Mouse (Mus musculus) heart, postnatal 14 days (tissue): ENCODE measurements around the gene Sdccag8. TPM values are rescaled to one million over a fixed set of nuclear protein-coding genes. Genes with fewer than 3 reads are reported as not detected.

Experiments used
- DNase-seq, 2 experiments: peaks; one replicate each; pipeline ENCODE4 v3.0.0; 2021 to 2022
- intact Hi-C: fragments of 180-260 bp; cut with DNase I; formaldehyde crosslinking; loops from one replicate; pipeline ENCODE4 v1.15.1; 2025
- total RNA-seq, 2 experiments: library from RNA; stranded (reverse); gene quantifications; 2 replicates each; pipeline ENCODE4 v1.2.3; 2021

The Sdccag8 gene
- total RNA-seq, 2 experiments from 2014 or later = 5.2 to 5.9 TPM

GRCm38 (mm10) chr1:176996630-176997201, 182.3 kb downstream of the Sdccag8 start:
- intact Hi-C loops = no loop called here
- peak in 1 of 2 experiments; percentile 40 for DNase-seq

- intact Hi-C loops = no loop called here
- no peak for DNase-seq
Observed at GRCm38 (mm10) chr1:176997254-176997653, 182.8 kb downstream of the Sdccag8 start.

- intact Hi-C loops = no loop called here
- DNase-seq = no peak
Observed at GRCm38 (mm10) chr1:176997711-176998689, 183.5 kb downstream of the Sdccag8 start.

- DNase-seq = no peak
- intact Hi-C loops = no loop called here
Observed at GRCm38 (mm10) chr1:176999011-176999410, 184.6 kb downstream of the Sdccag8 start.

- DNase-seq = no peak
- intact Hi-C loops = no loop called here
Observed at GRCm38 (mm10) chr1:177002951-177003350, 188.5 kb downstream of the Sdccag8 start.

- intact Hi-C loops = no loop called here
- DNase-seq = no peak
Observed at GRCm38 (mm10) chr1:177004041-177004741, 189.7 kb downstream of the Sdccag8 start.

- intact Hi-C loops = no loop called here
Observed at GRCm38 (mm10) chr1:177007405-177007804, 192.9 kb downstream of the Sdccag8 start.

GRCm38 (mm10) chr1:177008777-177009176, 194.3 kb downstream of the Sdccag8 start:
- intact Hi-C loops = no loop called here
- DNase-seq = no peak

More at GRCm38 (mm10) chr1:177007405-177007804, 192.9 kb downstream of the Sdccag8 start:
- DNase-seq = no peak

GRCm38 (mm10) chr1:177010041-177010440, 195.6 kb downstream of the Sdccag8 start:
- no peak for DNase-seq
- intact Hi-C loops = no loop called here

- DNase-seq = no peak
- intact Hi-C loops = no loop called here
Observed at GRCm38 (mm10) chr1:177010607-177011302, 196.3 kb downstream of the Sdccag8 start.

GRCm38 (mm10) chr1:177011688-177012087, 197.2 kb downstream of the Sdccag8 start:
- no peak for DNase-seq
- intact Hi-C loops = no loop called here

- no peak for DNase-seq
- intact Hi-C loops = no loop called here
Observed at GRCm38 (mm10) chr1:177012774-177013173, 198.3 kb downstream of the Sdccag8 start.

GRCm38 (mm10) chr1:177013313-177013712, 198.9 kb downstream of the Sdccag8 start:
- no peak for DNase-seq
- intact Hi-C loops = no loop called here

GRCm38 (mm10) chr1:177013776-177014175, 199.3 kb downstream of the Sdccag8 start:
- intact Hi-C loops = no loop called here
- no peak for DNase-seq

GRCm38 (mm10) chr1:177014346-177014745, 199.9 kb downstream of the Sdccag8 start:
- intact Hi-C loops = no loop called here
- no peak for DNase-seq

- intact Hi-C loops = no loop called here
- DNase-seq = no peak
Observed at GRCm38 (mm10) chr1:177014921-177015439, 200.5 kb downstream of the Sdccag8 start.

- no peak for DNase-seq
- intact Hi-C loops = no loop called here
Observed at GRCm38 (mm10) chr1:177015917-177016316, 201.5 kb downstream of the Sdccag8 start.

- DNase-seq = no peak
- intact Hi-C loops = no loop called here
Observed at GRCm38 (mm10) chr1:177016729-177017128, 202.3 kb downstream of the Sdccag8 start.

GRCm38 (mm10) chr1:177018750-177019149, 204.3 kb downstream of the Sdccag8 start:
- DNase-seq = no peak
- intact Hi-C loops = no loop called here

GRCm38 (mm10) chr1:177019668-177020067, 205.2 kb downstream of the Sdccag8 start:
- no peak for DNase-seq
- intact Hi-C loops = no loop called here
